Mouse (Mus musculus): ENCODE measurements around the gene Ppp1r26.

Ppp1r26 gene

GRCm38 (mm10) chr2:28498431-28498830, 51.8 kb downstream of the Ppp1r26 start:
- DNase-seq: no peak

GRCm38 (mm10) chr2:28502987-28503386, 56.4 kb downstream of the Ppp1r26 start:
- DNase-seq: no peak

GRCm38 (mm10) chr2:28504676-28505075, 58.1 kb downstream of the Ppp1r26 start:
- no peak for DNase-seq
